In genomic region chr4:12781969-12782904, GRCm38 (mm10) we compare ENCODE assay signal across 13 mouse cellular contexts.
DNase-seq lines count a peak whose midpoint lies in the region; ATAC-seq lines count a peak whose summit lies in the region.
"Had no signal": no experiment of that assay in that cellular context is flagged by ENCODE, and none has a peak within 500 bp of the region (broad histone marks: within the 10 kb centered on the region; RNA-seq: fewer than 3 reads in every experiment).

No protein-coding gene starts in this region.

- no peak overlapping the region for H3K4me3 ChIP-seq in hindbrain, embryonic 11.5 days (ENCODE audit: low read depth, low read length)
- no peak overlapping the region for H3K4me3 ChIP-seq in hindbrain, embryonic 10.5 days
- H3K4me3 ChIP-seq in lung, embryonic 16.5 days (ENCODE audit: low read length), result no peak overlapping the region
- H3K4me3 ChIP-seq in stomach, embryonic 16.5 days (replicated peaks; ENCODE audit: low read length), result no peak overlapping the region
- H3K4me3 ChIP-seq: midbrain, embryonic 13.5 days had no signal

- 0 out of 2 replicates have a peak, but pooled peaks have one; percentile 35 for ATAC-seq in hindbrain, embryonic 11.5 days (ENCODE audit: low FRiP score)
- peak; percentile 63 for ATAC-seq in lung, embryonic 16.5 days (ENCODE audit: low read depth)
- ATAC-seq in stomach, embryonic 16.5 days (ENCODE audit: insufficient read depth, low FRiP score), result peak; percentile 60; the same call in 1 of the 2 replicates
- ATAC-seq: midbrain, embryonic 13.5 days had no signal

- DNase-seq in hindbrain, embryonic 11.5 days (ENCODE audit: low spot score), result no peak
- no peak for DNase-seq in hindbrain, embryonic 10.5 days (ENCODE audit: low spot score)
- DNase-seq in lung, adult 18-20 months, result no peak
- peak; percentile 14 to 25 for DNase-seq in heart, postnatal 36 days
- no peak for DNase-seq in thymus, postnatal 0 days (ENCODE audit: low spot score)
- no peak for DNase-seq in thymus, postnatal 10 days (ENCODE audit: low spot score in 2 of 2)
- DNase-seq: adrenal gland, adult 2 months; embryo, embryonic 11 days; lung, postnatal 14 days; right cerebral cortex, postnatal 14 days had no signal

- no peak overlapping the region for H3K27ac ChIP-seq in hindbrain, embryonic 11.5 days (ENCODE audit: low read depth, low read length)
- H3K27ac ChIP-seq in hindbrain, embryonic 10.5 days, result no peak overlapping the region
- H3K27ac ChIP-seq in lung, embryonic 16.5 days (ENCODE audit: low read length), result no peak overlapping the region
- peak overlapping the region; percentile 3; the same call in 1 of the 2 replicates for H3K27ac ChIP-seq in stomach, embryonic 16.5 days (ENCODE audit: low read length)
- H3K27ac ChIP-seq: midbrain, embryonic 13.5 days had no signal

- intact Hi-C loops in heart, postnatal 36 days (cut with DNase I), result no loop called here

- WGBS in hindbrain, embryonic 11.5 days, result 53% methylated on average over 10 of the region's 10 CpGs
- WGBS in hindbrain, embryonic 10.5 days, result 59% methylated on average over 10 of the region's 10 CpGs
- WGBS in lung, embryonic 16.5 days, result 38% methylated on average over 10 of the region's 10 CpGs
- WGBS in stomach, embryonic 16.5 days, result 42% methylated on average over 10 of the region's 10 CpGs

- no peaks in the 10 kb centered on the region for H3K27me3 ChIP-seq in hindbrain, embryonic 11.5 days (ENCODE audit: control insufficient read depth, insufficient read depth, low read length)
- H3K27me3 ChIP-seq in hindbrain, embryonic 10.5 days (ENCODE audit: insufficient read depth, poor library complexity, severe bottlenecking), result no peaks in the 10 kb centered on the region
- H3K27me3 ChIP-seq in lung, embryonic 16.5 days (ENCODE audit: control insufficient read depth, insufficient read depth, low read depth, low read length), result no peaks in the 10 kb centered on the region
- no peaks in the 10 kb centered on the region for H3K27me3 ChIP-seq in stomach, embryonic 16.5 days (ENCODE audit: control insufficient read depth, insufficient read depth, low read length)
- H3K27me3 ChIP-seq: midbrain, embryonic 13.5 days had no signal

- H3K36me3 ChIP-seq in hindbrain, embryonic 11.5 days (ENCODE audit: control insufficient read depth, insufficient read depth, low read length), result no peaks in the 10 kb centered on the region
- H3K36me3 ChIP-seq in hindbrain, embryonic 10.5 days, result no peaks in the 10 kb centered on the region
- no peaks in the 10 kb centered on the region for H3K36me3 ChIP-seq in lung, embryonic 16.5 days (ENCODE audit: control insufficient read depth, insufficient read depth, low read length)
- H3K36me3 ChIP-seq in stomach, embryonic 16.5 days (ENCODE audit: control insufficient read depth, insufficient read depth, low read length), result no peaks in the 10 kb centered on the region
- H3K36me3 ChIP-seq: midbrain, embryonic 13.5 days had no signal

- H3K9me3 ChIP-seq in hindbrain, embryonic 11.5 days (ENCODE audit: control insufficient read depth, low read length), result no peaks in the 10 kb centered on the region
- H3K9me3 ChIP-seq in hindbrain, embryonic 10.5 days, result no peaks in the 10 kb centered on the region
- no peaks in the 10 kb centered on the region for H3K9me3 ChIP-seq in lung, embryonic 16.5 days (ENCODE audit: control insufficient read depth, low read length)
- H3K9me3 ChIP-seq in stomach, embryonic 16.5 days (replicated peaks; ENCODE audit: control insufficient read depth, low read length), result no peaks in the 10 kb centered on the region; the same call in 1 of the 2 replicates
- H3K9me3 ChIP-seq: midbrain, embryonic 13.5 days had no signal

- H3K4me2 ChIP-seq in hindbrain, embryonic 11.5 days (replicated peaks; ENCODE audit: low read depth, low read length), result no peak overlapping the region
- no peak overlapping the region for H3K4me2 ChIP-seq in lung, embryonic 16.5 days (ENCODE audit: low read depth, low read length)
- H3K4me2 ChIP-seq in stomach, embryonic 16.5 days (ENCODE audit: low read depth, low read length), result no peak overlapping the region
- H3K4me2 ChIP-seq: midbrain, embryonic 13.5 days had no signal

- H3K9ac ChIP-seq in hindbrain, embryonic 11.5 days (ENCODE audit: low read depth, low read length), result no peak overlapping the region
- H3K9ac ChIP-seq in lung, embryonic 16.5 days (ENCODE audit: low read length), result no peak overlapping the region
- H3K9ac ChIP-seq in stomach, embryonic 16.5 days (ENCODE audit: low read length), result no peak overlapping the region
- H3K9ac ChIP-seq: midbrain, embryonic 13.5 days had no signal

- H3K4me1 ChIP-seq in hindbrain, embryonic 11.5 days (replicated peaks; ENCODE audit: control insufficient read depth, insufficient read depth, low read length), result no peaks in the 10 kb centered on the region
- H3K4me1 ChIP-seq in hindbrain, embryonic 10.5 days (replicated peaks), result peaks cover 15% of the 10 kb centered on the region; the same call in 1 of the 2 replicates
- H3K4me1 ChIP-seq in lung, embryonic 16.5 days (replicated peaks; ENCODE audit: control insufficient read depth, insufficient read depth, low read length), result no peaks in the 10 kb centered on the region; the same call in 1 of the 2 replicates
- H3K4me1 ChIP-seq in stomach, embryonic 16.5 days (ENCODE audit: control insufficient read depth, insufficient read depth, low read length), result no peaks in the 10 kb centered on the region

Comparison
In these comparisons a context has a peak if more than half of its experiments do, and no peak if none do; other contexts are left out.
1. DNase-seq: peak in heart, postnatal 36 days (2 of 2); none in hindbrain, embryonic 11.5 days (single experiment), hindbrain, embryonic 10.5 days (single experiment), lung, adult 18-20 months (0 of 2), thymus, postnatal 0 days (single experiment) and thymus, postnatal 10 days (0 of 2).
2. Peak in every context shown above with its lines, with median percentiles within 50 percentile points of each other: ATAC-seq.